Mouse (Mus musculus) CH12.LX (cell line): ENCODE measurements around the gene Creb1.

Source experiments
- E2F4 ChIP-seq: IDR thresholded peaks from 2 replicates; pipeline ENCODE4 v1.6.1; 2011; ENCODE audit warnings: low read depth, low read length, improper control_type of control experiment; ENCODE audit not compliant: insufficient replicate concordance
- ELF1 ChIP-seq: IDR thresholded peaks from 2 replicates; pipeline ENCODE4 v1.6.1; 2014; ENCODE audit warnings: low read depth, mild to moderate bottlenecking, inconsistent platforms, low read length, improper control_type of control experiment
- EP300 ChIP-seq: IDR thresholded peaks from 2 replicates; pipeline ENCODE4 v1.6.1; 2011; ENCODE audit warnings: low read length, improper control_type of control experiment
- MAFK ChIP-seq: IDR thresholded peaks from 2 replicates; pipeline ENCODE4 v1.6.1; 2011; ENCODE audit warnings: low read length, improper control_type of control experiment; ENCODE audit not compliant: insufficient replicate concordance
- MAX ChIP-seq: IDR thresholded peaks from 2 replicates; pipeline ENCODE4 v1.6.1; 2011; ENCODE audit warnings: low read length, improper control_type of control experiment
- MAZ ChIP-seq: IDR thresholded peaks from 2 replicates; pipeline ENCODE4 v1.6.1; 2012; ENCODE audit warnings: low read depth, mild to moderate bottlenecking, inconsistent platforms, low read length, improper control_type of control experiment, moderate library complexity
- NRF1 ChIP-seq: IDR thresholded peaks from 2 replicates; pipeline ENCODE4 v1.6.1; 2014; ENCODE audit warnings: low read depth, mild to moderate bottlenecking, inconsistent platforms, low read length, improper control_type of control experiment, moderate library complexity
- POLR2A ChIP-seq: IDR thresholded peaks from 2 replicates; pipeline ENCODE4 v1.6.1; 2011; ENCODE audit warnings: low read depth, mild to moderate bottlenecking, improper control_type of control experiment, low read length
- SMC3 ChIP-seq: IDR thresholded peaks from 2 replicates; pipeline ENCODE4 v1.6.1; 2011; ENCODE audit warnings: low read depth, low read length, improper control_type of control experiment
- TBP ChIP-seq: conservative IDR thresholded peaks from 2 replicates; pipeline ENCODE4 v1.6.1; 2011; ENCODE audit warnings: low read depth, low read length, improper control_type of control experiment
- ZKSCAN1 ChIP-seq: IDR thresholded peaks from 2 replicates; pipeline ENCODE4 v1.6.1; 2012; ENCODE audit warnings: low read depth, inconsistent platforms, low read length, improper control_type of control experiment, borderline replicate concordance

DNA sequence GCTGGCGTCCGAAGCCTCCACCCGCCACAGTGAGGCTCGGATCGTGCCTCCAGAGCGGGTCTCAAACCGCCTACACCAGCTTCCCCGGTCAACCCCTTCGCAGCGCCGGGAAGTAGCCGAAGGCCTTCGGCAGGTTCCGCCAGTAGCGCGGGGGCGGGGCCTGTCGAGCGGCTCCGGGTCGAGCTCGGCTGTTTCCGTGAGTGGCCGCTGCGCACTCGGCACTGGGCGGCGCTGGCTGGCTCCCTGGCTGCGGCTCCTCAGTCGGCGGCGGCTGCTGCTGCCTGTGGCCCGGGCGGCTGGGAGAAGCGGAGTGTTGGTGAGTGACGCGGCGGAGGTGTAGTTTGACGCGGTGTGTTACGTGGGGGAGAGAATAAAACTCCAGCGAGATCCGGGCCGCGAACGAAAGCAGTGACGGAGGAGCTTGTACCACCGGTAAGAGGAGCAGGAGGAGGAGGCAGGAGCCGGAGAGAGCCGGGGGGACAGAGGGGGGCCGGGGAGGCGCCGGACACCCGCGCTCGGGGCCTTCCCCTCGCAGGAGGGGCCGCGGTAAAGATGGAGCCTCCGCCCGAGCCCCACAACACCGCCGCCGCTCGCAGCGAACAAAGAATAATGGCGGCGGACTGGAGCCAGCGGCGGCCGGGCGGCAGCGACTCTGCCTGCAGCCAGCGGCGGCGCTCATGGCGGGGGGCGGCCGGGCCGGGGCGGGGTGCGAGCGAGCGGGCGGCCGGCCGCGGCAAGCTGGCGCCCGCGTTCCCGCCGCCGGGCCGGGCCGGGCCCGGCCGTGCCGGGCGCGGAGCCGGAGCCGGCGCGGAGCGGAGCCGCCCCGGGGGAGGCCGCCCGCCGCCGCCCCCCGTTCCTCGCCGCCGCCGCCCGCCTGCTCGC is at the start of gene Creb1:
- TF ChIP-seq NRF1 = peak; percentile 61
- no peak for TF ChIP-seq MAFK
- TF ChIP-seq EP300 = no peak
- TF ChIP-seq ZKSCAN1 = no peak
- TF ChIP-seq E2F4 = no peak
- peak; percentile 94 for TF ChIP-seq POLR2A
- no peak for TF ChIP-seq SMC3
- TF ChIP-seq TBP = 0 out of 2 replicates have a peak, but pooled peaks have one; percentile 30
- peak; percentile 61 for TF ChIP-seq ELF1
- no peak for TF ChIP-seq MAX
- TF ChIP-seq MAZ = 0 out of 2 replicates have a peak, but pooled peaks have one; percentile 62
